Mouse (Mus musculus): ENCODE data around the gene Arfip1.

DNA sequence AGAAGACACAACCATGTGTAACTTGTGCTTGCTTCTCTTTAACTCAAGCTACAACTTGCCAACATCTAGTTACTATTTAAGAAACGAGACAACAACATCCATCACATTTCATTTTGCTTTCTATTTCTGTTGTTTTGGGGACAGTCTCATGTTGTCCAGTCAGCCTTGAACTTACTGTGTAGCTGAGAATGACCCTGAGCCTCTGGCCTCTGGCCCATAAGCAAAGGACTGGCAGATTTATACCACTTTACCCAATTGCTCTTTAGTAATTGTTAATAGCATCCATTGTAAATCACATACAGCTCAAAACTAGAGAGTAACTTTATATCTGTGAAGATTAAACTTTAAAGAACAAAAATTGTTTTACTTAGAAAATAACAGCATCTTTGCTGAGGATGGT, 40.5 kb downstream of the Arfip1 start:
- TF ChIP-seq CTCF (IDR thresholded peaks at IDR 0.05) = no peak
- TF ChIP-seq EP300 (IDR thresholded peaks at IDR 0.05) = no peak
